Mouse (Mus musculus): Measurements from ENCODE around the gene Glra1.

DNA sequence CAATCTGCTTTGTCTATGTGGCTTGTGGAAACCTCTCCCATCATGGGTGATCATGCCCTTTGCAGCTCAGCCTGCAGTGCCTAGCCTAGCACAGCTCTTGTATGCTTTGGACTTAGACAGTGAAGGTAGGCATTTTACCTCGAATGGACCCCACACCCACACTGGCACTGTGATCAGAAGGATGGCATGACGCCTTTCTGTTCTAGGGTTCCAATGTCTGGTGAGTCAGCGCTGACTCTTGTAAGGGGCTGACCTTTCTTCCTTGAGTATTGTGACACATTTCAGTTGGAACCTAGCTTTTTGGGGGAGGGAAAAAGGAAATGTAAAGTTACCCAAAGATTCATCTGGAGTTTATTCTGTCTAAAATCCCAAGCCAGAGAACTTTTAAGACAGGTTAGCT is 102.5 kb downstream of the Glra1 start:
- TF ChIP-seq CTCF (IDR thresholded peaks at IDR 0.05; ENCODE audit: extremely low read depth, insufficient read depth, low read length) (no peak), POLR2A (IDR thresholded peaks at IDR 0.05; ENCODE audit: extremely low read depth, insufficient read depth, low read length) (no peak)
